Mouse (Mus musculus): ENCODE measurements around the gene Pkmyt1.

DNA sequence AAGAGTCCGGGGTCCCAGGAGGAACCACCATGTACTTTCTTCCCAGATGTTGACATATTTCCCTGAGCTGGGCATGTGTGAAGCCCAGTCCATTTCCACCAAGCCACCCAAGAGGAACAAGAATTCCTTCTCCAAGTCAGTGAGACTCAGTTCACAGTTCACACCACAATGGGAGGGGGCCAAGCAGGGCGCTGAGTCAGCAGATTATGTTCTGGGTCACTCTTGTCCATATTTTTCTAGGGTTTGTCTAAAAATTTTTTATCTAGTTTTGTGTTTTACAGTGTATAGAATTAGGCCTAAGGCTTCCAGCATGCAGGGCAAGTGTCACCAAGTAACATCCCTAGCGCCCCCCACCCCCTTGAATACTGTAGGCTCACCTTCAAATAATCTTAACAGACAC, 35.0 kb downstream of the Pkmyt1 start:
- TF ChIP-seq TAL1 (IDR thresholded peaks at IDR 0.05; ENCODE audit: low read length) (no peak), GATA1 (IDR thresholded peaks at IDR 0.05; ENCODE audit: low read length) (no peak)
